Mouse (Mus musculus): ENCODE data around the gene Nsun6. TPM values are rescaled to one million over a fixed set of nuclear protein-coding genes. Genes with fewer than 3 reads are reported as not detected.

Gene Nsun6
- total RNA-seq (2021) = 1 to 10 TPM; 1.5 to 2.3 TPM
- long read RNA-seq, experiment 1 = 0 reads
- long read RNA-seq, experiment 2, partial matches to known transcripts = 0 of 2 reads
- long read RNA-seq, experiment 2, other reads (novel, unspliced or antisense) = 0 of 2 reads

DNA sequence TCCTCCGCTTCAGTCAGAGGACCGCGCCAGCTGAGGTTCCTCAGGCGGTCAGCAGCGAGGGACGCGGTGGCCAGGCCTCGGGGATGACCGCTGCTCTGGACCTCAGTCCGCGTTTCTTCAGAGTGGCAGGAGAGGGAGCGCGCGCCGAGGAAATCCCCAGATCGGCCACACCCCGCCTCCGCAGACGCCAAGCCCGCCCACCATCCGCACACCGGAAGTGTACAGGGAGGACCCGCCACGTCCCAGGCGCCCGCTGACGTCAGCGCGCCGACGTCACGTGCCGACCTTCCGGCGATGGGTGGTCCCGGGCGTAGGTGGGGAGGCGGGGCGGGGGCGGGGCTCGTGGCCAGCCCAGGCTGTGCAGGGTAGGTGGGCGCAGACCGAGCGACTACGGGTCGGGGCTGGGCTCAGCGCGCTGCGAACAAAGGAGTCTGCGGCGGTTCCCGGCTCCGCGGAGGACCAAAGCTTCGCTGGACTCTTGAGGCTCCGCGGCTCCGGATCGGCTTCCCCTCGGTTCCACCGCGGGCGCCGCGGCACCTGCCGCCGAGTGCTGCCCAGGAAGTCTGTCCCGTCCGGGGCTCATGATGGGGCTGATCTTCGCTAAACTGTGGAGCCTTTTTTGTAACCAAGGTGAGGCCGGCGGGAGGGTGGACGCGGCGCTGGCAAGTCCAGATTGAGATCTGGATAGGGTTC, at the start of gene Nsun6:
Gene Nsun6 (minus strand): TSS at position 125 of the 693 bp plus-strand sequence.
- peak; percentile 97 for DNase-seq

DNA sequence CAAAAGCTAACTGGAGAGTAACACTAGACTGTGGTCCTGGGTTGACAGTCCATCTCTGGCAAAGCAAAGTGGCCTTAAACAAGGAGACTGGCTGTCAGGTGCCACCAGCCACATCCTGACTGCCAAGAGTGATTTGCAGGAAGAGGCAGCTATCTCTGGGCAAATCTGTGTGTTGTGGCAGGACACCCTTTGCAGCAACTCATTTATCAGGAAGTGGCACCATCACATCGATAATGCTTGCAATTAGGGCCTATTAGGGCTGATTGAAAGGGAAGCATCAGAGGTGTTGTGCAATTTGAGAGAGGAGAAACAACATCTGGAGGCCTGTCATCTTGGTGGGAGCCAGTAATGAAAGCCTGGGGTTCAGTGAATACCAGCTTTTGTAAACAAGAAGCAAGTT, 49.5 kb upstream of the Nsun6 start:
- DNase-seq = no peak

DNA sequence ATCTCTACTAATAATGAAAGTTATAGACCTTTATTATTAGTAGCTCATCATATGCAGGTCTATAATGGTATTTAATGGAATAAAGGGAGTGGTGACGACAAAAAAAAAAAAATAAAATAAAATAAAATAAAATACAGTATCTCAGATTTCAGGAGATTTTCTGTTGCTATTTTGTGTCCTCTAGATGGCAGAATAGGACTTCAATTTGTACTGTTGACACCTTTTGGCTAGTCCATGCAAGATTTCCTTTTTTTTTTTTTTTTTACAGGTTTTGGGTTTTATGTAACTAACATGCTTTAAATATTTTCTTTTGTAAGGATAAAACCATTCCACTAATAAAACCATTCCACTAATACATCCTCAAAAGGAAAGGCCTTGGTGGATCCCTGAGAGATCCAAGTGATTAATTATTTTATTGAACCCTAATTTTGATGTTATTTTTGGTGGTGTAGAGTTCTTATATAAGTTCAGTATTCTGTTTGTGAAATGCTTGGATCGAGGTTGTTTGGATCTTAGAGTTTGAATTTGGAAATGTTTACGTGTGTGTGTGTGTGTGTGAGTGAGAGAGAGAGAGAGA, 41.7 kb upstream of the Nsun6 start:
- DNase-seq = no peak

DNA sequence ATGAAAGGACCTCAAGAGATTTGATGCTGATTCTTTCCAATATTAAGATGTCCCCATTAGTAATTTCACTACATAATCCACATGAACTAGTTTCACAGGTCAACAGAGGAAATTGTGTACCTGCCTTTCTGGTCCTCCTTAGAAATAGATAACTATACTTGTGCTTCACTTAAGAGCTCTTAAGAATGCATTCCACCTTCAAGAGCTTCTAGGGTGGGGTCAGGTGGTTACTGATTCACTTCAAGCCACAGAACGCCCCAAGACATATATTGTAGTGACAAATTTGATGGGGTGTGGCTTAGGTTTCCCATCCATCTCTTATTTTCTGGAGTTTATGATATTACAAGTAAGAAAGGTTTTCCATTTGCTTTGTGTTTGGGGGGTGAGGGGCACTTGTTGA, 32.4 kb upstream of the Nsun6 start:
- DNase-seq = no peak

DNA sequence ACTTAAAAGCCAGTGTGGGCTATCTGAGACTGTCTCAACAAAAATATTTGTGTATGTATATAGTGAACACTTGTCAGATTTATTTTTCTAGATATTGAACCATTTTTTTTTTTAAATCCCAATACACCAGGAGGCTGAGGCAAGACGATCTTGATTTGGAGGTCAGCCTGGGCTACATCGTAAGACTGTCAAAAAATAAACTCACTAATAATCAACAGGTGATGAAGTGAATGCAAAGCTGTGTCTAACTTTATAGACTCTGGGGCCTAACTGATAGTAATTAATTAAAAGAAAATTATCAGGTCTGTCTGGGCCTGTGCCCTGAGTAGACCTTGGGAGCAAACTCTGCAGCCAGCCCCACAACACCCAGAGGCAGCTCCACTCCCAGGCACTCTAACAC, 28.8 kb upstream of the Nsun6 start:
- DNase-seq = no peak

DNA sequence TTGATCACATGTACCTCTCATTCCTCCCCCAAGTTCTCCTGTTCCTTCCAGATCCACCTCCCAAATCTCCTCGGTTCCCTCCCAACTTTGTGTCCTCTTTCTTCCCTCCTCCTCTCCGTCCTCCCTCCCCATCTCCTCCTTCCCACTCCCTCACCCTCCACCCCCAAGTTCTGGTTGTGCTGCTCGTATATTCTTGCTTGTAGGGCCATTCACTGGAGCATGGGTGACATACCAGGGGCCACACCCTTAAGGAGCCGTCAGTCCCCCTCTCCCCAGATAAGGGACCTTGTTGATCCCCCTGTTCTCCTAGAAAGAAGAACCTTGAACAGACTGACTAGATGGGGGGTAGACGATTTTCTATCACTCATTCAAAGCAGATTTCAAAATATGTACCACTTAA, 12.2 kb upstream of the Nsun6 start:
- DNase-seq = no peak

DNA sequence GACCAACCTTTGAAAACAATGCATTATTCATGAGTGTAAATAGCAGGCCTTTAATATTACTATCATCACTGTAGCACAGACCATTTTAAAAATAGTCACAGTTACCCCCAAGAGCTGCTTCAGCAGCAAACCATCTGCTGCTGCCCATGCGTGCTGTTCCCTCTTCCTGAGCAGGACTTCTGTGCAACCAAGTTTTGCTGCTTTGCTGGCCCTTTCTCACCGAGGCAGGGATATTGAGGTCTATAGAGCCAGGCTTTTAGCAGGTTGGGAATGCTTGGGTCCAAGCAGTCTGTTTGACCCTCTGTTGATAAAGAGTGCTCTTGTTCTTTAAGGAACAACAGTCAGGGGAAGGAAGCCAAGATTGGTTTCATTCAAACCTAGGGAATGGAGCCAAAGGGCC, 10.6 kb upstream of the Nsun6 start:
- DNase-seq = no peak

DNA sequence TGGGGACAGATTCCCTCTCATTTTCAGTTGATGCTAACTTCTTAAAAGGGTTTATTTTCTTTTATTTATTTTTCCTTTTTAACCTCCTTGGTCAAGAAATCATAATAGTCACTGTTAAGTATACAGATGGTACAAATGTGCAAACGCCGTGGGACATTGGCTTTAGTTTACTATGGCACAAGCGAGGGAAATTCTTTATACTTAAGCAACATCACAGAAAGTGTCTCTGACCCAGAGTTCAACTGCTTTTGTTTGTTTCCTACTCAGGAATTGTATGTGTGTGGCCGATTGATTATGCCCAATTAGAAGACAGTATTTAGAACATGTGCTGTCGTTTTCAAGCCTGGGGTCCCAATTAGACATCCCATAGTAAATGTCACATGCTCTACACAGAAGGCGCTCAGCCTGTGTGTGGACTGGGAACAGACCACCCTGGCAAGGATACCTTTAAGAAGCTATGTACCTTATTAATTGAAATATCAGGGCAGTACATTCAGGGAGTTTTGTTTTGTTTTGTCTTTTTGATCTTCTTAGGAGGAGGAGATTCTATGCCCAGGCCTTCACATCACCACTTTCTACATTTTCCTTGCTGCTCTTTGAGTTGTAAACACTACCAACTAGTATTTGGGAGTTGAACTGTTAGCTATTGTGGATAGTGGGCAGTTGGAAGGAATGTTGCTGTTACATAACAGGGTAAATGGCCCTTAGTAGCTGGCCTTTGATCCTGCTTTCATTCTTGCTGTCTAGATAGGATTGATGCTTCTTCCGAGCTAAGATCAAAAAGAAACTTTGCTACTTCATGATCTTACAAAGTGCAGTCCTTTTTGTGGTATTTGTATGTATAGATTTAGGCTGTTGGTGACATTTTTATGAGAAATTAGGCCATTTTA, 9.8 kb upstream of the Nsun6 start:
- no peak for DNase-seq

DNA sequence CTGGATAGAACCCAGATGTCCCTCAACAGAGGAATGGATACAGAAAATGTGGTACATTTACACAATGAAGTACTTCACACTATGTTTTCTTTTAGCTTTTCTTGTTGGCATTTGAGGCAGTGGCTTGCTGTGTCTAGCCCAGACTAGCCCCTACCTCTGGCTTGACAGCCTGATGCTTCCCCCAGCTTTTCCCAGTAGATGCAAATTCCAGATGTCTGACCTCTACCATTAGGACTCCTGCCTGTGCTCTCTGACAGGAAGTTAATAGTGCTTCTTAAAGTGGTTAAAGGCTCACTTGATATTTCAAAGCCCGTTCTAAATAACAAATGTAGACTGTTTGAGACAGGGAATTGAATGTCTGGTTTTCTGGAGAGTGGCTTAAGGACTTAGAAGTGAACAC, 8.9 kb upstream of the Nsun6 start:
- no peak for DNase-seq

DNA sequence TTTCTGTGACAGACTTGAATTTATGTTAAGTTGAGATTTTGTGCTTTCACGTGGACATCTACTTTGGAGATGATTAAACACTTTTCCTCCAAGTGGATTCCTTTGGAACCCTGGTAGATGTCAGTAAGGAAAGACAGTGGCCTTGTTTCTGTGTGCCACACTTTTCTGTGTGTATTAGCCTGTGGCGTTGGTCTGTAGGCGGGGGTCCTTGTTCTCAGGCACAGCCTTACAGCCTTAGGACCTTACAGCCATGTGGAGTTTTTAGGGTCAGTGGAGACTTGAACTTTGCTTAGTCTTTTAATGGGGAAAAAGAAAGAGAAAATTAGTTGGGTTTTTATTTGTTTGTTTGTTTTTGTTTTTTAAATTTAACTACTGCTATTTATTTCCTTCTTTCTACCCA, 6.0 kb upstream of the Nsun6 start:
- no peak for DNase-seq

DNA sequence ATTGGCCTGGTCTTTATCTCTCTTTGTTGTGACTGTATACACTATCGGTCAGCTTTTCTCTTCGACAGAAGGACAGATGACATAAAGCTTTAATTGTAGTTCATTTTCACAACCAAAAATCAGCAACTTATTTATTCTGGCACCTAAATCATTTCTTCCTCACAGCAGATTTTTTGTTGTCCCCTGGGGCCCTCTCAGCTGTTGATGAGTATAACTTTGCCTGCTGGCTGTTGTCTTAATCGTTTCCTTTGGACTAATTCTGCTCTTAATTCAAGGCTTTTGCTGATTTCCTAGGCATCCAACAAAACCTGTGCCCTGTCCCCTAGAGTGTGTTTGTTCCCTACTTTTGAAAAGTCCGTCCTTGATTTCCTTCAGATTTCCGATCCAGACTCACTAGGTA, 3.4 kb upstream of the Nsun6 start:
- DNase-seq = no peak

DNA sequence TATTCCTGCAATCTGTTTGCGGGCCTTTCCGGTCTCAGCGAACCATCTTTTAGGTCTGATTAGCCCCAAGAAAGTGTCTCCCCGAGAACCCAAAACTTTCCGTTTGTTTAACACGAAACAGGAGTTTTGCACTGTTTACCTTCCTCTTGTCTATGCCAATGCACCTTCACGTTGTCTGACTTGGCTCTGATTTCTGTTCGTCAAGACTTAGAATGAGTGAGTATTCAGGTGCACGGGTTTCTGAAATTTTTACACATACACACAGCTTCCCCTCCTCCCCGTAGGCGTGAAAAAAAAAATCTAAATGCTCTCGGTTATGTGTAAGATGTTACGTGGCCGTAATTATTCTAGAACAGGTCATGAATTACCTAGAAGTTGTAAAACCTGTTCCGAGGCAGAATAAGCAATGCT, 877 bp upstream of the Nsun6 start:
- DNase-seq = no peak

DNA sequence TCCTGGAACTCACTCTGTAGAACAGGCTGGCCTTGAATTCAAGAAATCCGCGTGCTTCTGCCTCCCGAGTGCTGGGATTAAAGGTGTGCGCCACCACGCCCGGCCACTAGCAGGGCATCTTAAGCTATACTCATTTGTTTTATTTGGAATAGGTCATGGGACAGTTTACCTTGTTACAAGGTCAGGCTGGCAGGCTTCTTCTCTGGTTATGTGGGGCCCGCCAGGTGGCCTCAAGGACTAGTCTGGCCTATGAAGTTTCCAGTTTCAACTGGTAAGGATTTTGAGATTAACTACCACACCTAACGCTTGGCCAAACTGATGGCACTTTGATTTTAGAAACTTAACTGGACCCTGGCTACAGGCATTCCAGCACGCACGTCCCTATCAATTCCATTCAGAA, 373 bp downstream of the Nsun6 start:
- DNase-seq = no peak

DNA sequence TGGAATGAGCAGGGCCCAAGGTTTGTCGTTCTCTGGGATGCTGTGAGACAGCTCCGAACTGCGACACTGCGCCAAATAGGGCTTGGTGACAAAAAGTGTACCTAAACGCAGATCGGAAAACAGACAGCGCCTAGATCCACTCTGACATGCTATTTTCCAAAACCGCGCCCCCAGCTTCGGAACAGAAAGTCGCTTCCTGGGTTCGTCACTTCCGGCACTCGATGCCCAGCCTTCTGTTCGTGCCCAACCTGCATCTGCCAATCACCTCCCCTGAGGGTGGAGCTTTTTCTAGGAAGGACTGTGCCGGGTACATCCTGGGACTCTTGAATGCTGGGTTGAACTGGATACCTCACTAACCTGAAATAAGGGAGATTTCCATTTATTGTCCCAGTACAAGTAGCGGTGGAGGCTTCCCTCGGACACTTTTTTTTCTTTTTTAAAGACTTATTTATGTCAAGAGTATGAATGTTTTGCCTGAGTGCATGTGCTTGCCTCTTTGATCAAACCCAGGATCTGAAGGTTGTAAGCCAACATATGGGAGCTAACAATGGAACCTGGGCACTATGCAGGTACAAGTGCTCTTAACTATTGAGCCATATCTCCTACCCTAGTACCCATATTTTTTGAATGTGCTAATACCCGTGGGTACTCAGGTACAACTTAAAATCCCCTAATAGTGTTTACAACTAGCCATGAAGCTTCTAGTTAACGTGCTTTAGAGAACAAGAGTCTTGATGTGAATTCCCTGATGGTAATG, 5.6 kb downstream of the Nsun6 start, which contains the start of gene Arl5b:
Gene Arl5b (plus strand): TSS at position 279 of the 757 bp plus-strand sequence.
- DNase-seq = peak; percentile 90

DNA sequence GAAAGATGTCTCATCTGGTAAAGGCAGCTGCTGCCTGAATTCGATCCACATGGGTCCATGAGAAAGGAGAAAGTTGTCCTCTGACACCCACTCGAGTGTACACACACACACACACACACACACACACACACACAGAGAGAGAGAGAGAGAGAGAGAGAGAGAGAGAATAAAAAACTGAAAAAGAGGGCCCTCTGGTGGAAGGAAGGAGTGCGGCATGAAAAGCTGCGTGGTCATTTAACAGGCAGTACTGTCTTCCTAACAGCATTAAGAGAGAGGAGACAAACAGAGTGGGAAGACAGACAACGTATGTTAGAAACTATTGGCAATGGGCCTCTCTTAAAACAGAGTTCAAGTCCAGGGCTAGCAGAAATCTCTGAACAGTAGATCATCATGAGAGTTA, 14.5 kb downstream of the Nsun6 start:
- no peak for DNase-seq

DNA sequence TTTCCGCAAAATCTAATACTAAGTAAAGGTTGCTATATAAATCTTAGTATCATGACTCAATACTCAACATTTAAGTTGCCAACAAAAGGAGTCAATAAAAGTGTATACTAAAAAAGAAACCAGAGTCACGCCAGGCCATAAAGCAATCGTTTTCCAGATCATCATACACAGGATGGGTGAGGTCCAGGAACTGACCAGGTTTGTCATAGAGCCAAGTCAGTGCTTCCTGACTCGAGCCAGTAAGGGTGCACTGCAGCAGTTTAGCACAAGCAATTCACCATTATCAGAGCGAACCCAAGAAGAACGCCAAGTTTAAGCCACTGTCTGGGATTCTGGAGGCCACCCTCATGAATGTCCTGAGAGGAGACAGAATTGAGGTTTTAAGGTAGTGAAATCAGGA, 16.2 kb downstream of the Nsun6 start:
- DNase-seq = no peak

DNA sequence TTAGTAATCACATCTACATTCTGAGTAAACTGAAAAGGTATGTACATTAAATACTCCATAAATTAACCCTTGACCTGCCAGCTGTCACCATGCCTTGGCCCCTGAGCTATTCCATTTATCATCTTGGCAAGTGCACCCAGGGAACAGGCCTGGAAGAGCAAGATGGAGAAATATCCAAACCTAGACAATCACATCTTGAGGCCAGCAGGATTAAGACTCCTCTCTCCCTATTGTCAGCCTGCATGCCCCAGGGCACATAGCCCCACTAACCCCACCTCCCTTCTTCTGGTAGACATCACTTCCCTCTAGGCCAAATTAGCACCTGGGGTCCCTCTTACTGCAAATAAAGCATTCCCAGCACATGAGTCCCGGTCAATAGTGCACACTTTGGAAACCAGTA, 27.1 kb downstream of the Nsun6 start:
- no peak for DNase-seq

DNA sequence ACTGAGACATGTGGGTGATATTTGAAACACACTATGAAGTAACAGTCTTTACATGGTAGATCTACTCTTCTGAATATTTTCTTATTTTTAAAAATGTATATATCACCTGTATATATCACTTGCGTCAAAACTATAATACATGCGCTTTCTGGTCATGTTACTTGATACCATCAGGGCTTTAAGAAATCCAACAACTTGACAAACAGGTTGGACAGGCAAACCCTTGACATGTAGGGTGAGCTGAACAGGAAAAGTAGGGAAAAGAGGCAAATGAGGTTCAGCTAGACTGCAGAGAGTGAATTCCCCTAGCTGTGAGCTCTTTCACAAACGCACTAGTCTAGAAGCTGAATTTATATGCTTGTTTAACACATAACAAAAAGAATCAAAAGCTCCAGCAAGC, 28.1 kb downstream of the Nsun6 start:
- no peak for DNase-seq

DNA sequence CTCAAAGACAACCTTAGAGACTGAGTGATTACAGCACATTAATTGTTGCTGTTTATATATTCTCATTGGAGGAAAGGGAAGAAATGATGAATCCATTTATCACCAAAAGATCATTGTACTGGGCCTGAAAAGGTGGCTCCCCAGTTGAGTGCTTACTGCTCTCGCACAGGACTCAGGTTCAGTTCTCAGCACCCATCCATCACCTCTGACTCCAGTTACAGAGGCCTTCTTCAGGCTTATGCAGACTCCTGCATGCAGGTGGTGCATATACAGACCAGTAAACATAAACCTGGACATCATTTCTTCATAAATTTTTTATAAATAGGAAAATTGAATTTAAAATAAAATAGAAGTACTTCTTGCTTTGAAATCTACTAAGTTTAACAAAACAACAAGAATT, 46.8 kb downstream of the Nsun6 start:
- no peak for DNase-seq

DNA sequence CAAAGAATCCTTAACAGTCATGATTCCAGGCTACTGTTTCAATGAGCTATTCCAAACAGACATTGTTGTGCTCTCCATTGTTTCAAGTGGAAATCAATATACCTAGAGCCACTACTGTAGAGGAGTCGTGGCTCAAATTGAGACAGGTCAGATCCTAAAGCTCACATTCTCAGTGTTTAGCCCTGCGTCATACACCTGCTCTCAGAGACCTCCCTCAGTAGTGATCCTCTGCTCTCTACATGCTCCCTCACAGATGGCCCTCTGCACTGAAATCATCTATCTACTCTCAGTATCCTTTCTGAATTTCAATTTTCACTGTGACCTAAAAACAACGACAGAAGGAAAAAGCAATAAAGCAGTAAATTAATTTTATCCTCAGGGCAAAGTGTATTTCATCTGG, 47.3 kb downstream of the Nsun6 start:
- DNase-seq = no peak

DNA sequence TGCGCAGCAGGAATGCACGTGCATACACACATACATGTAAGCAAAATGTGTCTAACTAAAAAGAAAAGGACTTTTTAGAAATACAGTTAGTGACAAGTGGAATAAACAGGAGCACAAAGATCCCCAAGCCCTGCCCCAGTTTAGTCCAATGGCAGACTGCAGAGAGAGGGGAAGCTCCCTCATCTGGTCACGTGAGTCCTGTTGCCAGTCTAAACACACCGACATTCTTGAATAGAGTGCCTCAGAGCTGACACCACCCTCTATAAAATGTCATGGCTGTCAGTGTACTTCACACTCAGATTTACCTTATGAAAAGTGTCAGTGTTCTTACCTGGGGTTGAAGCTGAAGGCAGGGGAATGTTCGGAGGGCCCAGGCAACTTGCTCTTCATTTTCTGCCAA, 57.0 kb downstream of the Nsun6 start:
- no peak for DNase-seq

DNA sequence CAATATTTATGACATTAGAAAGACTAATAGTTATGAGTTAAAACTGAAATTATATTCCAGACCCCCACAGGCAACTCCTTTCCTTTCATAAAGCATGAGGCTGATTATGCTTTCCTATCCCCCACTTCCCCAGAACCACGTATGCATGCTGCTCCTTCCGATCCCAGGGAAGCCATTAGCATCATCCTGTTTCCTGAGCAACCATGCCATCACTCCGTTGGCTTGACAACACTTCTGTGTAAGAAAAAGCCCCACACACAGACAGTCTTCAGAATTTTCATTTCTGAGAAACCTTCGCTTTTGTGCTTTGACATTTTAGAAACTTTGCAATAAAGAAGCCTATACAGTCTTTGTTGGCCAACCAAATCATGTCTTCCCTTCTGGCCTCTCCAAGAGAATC, 58.8 kb downstream of the Nsun6 start:
- no peak for DNase-seq
